Mouse (Mus musculus) spleen, postnatal 4 days (tissue): Measurements from ENCODE around the gene Pld2.
"Not testable (repeated sequence)": the region's sequence is repeated elsewhere in the genome, so short reads cannot be mapped to it uniquely, and the experiment has no call there.

Experiments used
- DNase-seq, 2 experiments: peaks; one replicate each; pipeline ENCODE4 v3.0.0; 2022; ENCODE audit warnings: low spot score in 2 of 2

Pld2 gene

GRCm38 (mm10) chr11:70525726-70526125, 14.1 kb upstream of the Pld2 start:
- DNase-seq, result no peak

GRCm38 (mm10) chr11:70526211-70526610, 13.7 kb upstream of the Pld2 start:
- no peak for DNase-seq

- no peak for DNase-seq
These were observed 11.3 kb upstream of the Pld2 start for GRCm38 (mm10) chr11:70528610-70529009.

DNA sequence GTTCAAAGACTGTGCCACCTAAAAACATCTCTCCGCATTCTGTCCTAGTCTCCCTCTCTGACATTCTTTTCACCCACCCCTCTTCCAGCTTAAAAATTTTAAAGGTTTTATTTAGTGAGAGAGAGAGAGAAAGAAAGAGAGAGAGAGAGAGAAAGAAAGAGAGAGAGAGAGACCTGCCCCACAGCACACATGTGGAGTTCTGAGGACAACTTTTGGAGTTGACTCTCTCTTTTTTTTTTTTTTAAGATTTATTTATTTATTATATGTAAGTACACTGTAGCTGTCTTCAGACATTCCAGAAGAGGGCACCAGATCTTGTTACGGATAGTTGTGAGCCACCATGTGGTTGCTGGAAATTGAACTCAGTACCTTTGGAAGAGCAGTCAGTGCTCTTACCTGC, 8.8 kb upstream of the Pld2 start:
- DNase-seq, result not testable (repeated sequence)

DNA sequence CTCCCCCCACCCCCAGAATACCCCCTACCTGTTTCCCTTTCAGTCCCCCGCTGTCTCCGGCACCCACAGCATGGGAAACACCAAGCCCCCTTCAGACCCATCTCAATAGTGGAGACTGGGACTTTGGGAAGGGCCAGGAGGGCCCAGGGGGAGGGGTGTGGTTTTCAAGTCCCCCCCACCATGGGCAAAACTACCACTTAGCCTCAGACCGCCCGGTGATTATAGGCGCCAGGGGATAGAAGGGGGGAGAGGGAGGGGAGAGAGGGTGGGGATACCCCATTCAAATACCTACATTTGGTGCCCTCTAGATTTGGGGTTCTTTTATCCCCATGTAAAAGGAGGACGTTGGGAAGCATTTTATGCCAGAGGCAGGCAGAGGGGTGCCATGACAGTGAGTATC, 7.0 kb upstream of the Pld2 start, which contains the start of gene Gm40193:
Gene Gm40193, minus strand, starts transcription at position 101 of the 400 bp plus-strand sequence.
- no peak for DNase-seq

GRCm38 (mm10) chr11:70539423-70539822, 441 bp upstream of the Pld2 start:
- DNase-seq, result no peak

DNA sequence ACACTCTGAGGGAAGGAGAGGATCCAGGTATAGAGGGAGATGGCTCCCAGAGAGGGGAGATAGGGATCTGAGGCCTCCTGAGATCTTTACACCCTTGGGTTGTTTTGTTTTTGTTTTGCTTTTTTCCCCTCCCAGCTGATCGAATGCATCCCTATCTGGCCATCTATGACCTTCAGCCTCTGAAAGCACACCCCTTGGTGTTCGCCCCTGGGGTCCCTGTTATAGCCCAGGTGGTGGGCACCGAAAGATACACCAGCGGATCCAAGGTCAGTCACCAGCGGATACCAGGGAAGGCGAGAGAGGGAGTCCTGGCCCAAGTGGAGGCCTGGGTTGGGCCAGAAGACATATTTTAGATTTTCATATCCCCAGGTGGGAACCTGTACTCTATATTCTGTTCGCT, 1.1 kb downstream of the Pld2 start:
- DNase-seq, result no peak

DNA sequence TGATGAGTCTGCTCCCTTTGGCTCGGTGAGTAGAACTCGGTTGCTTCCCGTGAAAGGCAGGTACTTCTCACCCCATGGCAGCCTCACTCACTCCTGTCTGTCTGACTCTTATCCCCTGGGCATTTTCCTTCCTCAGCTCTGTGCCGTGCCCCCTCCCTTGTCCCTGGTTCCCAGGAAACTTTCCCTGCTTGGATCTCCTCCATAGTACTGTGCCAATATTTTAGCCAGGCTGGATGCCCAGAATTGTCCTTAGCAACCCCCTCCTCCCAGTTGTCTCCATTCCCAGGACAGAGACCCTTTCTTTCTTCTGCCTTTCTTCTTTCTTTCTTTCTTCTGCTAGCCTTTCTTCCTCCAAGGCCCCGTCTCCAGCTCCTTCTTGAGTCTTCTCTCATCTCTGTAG, 1.6 kb downstream of the Pld2 start:
- DNase-seq, result no peak

- DNase-seq, result no peak
These were observed 4.6 kb downstream of the Pld2 start for GRCm38 (mm10) chr11:70544496-70544895.

- no peak for DNase-seq
These were observed 11.7 kb downstream of the Pld2 start for GRCm38 (mm10) chr11:70551526-70551925.

DNA sequence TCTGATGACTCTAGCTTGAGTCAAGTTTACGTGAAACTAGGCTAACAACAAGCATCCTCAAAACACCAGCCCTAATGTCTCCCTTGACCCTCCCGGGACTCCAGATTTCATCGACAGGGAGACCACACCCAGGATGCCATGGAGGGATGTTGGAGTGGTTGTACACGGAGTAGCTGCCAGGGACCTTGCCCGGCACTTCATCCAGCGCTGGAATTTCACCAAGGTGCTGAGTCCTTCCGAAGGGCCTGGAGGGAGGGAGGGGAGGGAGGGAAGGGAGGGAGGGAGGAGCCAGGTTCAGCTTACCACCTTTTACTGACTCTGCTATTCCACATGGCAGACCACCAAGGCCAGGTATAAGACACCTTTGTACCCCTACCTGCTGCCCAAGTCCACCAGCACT, 14.1 kb downstream of the Pld2 start:
- no peak for DNase-seq

DNA sequence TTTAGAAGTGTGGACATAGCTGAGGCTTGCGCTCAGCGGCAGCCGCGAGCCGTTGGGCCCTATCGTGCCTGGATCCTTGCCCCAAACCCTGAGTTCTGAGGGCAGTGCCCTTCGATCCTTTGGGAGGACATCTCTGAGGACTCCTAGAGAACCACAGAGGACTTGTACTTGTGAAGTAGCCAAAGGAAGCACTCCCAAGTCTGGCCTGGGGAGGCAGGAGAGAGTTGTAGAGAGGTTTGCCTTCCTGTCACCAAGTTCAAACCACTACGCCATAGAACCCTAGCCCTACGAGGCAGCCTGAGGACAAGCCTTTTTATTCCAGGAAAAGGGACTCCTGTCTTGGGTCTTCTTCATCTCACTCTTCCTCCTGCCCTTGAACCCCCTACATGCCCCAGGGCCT, 17.7 kb downstream of the Pld2 start:
- DNase-seq, result no peak

DNA sequence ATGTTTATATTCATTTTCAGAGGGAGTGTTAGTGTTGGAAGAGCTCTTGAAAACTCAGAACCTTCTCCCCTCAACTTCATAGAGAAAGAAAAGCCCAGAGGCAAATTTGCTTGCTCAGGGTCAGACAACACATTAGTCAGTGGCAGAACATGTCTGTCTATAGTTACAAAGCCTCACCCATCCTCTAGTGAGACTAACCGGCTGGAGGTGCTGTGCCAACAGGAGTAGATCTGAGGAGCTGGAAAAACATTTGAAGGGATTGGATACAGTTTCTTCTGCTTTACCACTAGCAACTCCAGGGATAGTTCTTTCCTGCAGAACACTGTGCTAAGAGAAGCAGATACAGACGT, 22.0 kb downstream of the Pld2 start:
- DNase-seq, result no peak

DNA sequence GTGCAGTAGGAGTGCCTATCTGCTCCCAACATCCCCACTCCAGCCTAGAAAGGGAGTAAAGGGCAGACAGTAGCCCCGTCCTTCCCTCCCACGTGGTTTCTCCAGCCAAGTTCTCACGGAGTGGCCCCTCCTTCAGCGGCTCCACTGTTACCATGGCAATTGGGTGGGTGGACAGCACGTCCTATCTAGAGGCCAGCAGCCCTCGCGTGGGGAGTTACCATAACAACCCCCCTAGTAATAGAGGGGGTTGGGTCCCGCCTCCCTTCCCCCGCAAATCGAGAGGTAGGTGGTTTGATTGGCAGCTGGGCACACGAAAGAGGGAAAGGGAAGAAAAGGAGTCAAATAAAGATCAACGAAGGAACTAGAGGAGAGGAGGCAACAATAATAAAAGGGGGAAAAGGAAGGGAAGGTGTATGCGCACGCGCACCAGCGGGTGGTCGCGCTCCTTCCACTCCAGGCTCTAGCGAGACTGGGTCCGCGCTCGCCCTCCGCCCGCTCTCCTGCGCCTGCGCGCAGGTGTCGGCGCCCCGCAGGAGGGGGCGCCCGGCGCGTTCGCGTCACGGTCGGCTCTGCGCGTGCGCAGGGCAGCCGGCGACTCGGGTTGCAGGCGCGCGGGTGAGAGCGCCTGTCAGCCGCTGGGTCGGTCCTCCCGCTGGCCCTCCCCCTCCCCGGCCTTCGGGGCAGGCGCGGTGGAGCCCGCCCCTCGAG, 22.6 kb downstream of the Pld2 start, which contains the start of gene Mink1:
Gene Mink1, plus strand, starts transcription at position 595 of the 708 bp plus-strand sequence.
- peak; percentile 82 to 91 for DNase-seq

DNA sequence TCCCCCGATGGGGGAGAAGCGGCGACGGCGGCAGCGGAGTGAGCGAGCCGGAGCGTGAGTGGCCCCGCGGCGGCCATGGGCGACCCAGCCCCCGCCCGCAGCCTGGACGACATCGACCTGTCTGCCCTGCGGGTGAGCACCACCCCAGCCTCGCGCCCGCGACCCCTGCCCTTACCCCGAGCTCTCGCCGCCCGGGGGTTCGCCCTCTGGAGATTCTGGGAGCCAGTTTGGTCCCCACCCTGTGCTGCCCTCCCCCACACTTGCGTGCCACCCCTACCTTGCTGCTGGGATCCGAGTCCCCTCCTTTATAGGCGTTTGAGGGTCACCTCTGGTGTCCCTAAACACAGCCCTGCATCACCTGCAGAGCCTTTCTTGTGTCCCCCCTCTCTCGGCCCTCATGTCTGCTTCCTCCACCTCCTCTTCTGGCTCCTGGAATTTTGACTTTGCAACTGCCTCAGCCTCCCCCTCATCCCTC, 23.2 kb downstream of the Pld2 start:
- no peak for DNase-seq

DNA sequence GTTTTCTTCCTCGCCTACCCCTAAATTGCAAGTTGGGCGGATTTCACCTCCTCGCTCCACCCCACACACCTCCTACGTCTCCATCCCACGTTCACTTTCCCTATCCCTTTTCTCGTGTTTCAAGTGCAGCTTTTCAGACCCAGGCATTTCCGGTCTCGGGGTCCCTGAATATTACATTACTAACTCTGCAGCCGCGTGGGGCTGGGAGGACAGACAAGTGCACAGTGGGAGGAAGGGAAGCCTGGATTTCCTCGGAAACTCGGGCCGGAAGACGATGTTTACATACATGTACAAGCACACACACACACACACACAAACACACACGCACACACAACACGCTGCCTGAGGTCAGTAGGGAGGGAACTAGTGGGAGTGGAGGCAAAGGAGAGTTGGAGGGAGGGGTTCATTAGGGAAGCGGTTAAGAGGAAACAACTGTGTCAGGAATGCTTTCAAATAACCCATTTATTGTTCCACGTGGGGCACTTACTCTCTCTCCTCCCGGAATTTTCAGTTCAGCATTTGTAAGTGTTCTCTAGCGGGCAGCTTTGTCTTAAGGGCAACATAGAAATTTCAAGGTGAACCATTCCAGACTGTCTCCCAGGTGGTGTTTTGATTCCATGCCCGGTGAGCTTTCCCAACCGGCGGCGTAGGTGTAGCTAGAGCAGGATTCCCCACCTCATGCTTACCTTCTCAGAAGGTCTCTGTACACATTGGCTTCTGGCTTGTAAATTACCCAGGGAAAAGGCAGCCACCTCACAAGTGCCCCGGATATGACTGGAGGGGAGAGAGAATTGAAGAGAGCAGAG, 23.8 kb downstream of the Pld2 start:
- DNase-seq, result peak; percentile 19 to 66

DNA sequence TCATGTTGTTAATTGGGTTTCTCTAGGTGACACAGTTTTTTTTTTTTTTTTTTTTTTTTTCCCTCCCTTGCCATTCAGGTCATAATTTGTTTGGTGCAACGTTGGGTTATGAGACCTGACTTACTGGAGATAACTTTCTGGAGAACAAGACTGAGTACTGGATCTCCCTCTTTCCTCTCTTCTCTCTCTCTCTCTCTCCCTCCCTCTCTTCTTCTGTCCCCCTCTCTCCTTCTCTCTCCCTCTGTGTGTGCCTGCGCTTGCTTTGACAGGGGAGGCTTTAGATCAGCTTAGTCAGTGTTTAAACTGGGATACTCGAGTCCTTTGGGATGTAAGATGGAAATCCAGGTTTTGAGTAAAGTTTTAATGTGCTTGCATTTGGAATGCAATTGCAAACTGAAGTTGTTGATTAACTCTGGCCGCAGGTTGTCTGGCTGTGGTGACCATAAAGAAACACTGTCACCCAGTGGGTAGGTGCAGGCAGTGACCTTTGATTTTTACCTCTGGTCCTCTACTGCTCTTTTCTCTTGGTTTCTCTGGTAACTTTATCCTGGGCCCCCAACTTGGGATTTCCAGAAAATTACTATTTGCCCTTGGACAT, 24.5 kb downstream of the Pld2 start:
- DNase-seq, result no peak

GRCm38 (mm10) chr11:70566586-70566985, 26.7 kb downstream of the Pld2 start:
- DNase-seq, result no peak

- not testable (repeated sequence) for DNase-seq
These were observed 30.8 kb downstream of the Pld2 start for GRCm38 (mm10) chr11:70570614-70571013.

- DNase-seq, result no peak
These were observed 31.8 kb downstream of the Pld2 start for GRCm38 (mm10) chr11:70571641-70572040.

- DNase-seq, result no peak
These were observed 32.6 kb downstream of the Pld2 start for GRCm38 (mm10) chr11:70572348-70572902.

- no peak for DNase-seq
These were observed 34.0 kb downstream of the Pld2 start for GRCm38 (mm10) chr11:70573872-70574271.
